Mouse (Mus musculus): ENCODE measurements around the gene Nod1. TPM values are rescaled to one million over a fixed set of nuclear protein-coding genes. Genes with fewer than 3 reads are reported as not detected.

Nod1 gene
- total RNA-seq, 1 experiment from 2014 or later: 9.2 TPM

DNA sequence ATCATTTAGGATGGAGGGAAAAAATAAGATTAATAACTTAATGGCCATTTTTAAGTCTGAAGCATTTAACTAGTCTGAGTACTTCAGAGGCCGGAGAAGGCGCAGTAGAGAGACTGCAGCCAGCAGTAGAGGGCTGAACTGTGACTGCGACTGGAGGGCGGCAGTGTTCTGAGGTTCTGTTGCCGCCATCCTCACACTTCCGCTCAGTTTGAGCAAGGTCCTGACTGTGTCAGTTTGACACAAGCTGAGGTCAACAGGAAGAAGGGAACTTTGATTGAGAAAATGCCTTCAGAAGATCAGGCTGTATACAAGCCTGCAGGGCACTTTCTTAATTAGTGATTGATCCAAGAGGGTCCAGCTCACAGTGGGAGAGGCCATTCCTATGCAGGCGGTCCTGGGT, 86.2 kb downstream of the Nod1 start:
- no peak for DNase-seq

GRCm38 (mm10) chr6:54883424-54883823, 89.0 kb downstream of the Nod1 start:
- no peak for DNase-seq

DNA sequence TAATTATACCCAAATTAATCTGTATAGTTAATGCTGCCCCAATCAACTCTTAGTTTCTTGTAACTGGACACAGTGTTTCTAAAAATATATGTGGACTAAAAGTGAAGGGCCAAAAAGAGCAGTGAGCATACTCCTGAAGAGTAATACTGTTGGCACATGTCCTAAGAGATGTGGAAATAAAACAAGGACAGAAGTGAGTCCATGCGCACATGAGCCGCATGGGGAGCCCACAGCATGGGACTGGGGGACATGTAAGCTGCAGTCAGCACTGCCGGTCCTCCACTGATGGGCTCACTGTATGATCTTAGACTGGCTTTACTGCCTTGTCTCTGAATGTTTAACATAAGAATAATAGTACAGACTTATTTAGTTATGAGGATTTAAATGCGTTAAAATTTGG, 92.3 kb downstream of the Nod1 start:
- peak; percentile 35 for DNase-seq

DNA sequence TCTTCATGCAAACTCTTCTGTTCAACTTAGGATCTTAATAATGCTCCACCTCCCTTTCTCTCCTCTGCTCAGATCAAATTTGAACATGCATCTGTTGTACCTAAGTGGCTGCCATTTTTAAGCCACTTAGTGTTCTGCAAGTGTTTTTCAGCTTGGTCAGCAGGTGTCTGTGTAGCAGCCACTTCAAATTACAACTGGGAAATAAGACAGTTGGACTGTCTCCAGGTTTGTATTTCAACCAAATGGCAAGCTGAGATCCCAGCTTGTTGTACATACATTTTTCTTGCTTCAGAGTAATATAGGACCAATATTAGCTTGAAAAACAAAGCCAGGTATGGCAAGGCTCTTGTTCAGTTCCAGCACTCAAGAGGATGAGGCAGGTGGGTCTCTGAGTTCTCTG, 93.9 kb downstream of the Nod1 start:
- no peak for DNase-seq

DNA sequence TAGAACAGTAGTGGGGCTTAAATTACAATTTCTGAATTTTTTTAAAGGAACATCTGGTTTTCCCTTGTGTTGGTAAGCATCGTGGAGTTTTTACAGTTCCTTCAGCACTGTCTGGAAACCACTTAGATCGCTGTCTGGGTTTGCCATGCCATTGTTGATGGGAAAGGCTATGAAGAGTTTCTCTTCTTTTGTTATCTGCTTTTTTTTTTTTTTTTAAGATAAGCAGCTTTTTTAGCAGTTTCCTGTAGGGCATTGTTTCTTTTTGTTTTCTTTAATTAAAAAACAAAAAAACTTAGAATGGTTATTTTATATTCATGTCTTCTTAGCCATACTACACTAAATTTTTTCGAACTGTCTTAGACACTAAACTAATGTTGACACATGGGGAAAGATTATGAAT, 94.8 kb downstream of the Nod1 start:
- DNase-seq: no peak

DNA sequence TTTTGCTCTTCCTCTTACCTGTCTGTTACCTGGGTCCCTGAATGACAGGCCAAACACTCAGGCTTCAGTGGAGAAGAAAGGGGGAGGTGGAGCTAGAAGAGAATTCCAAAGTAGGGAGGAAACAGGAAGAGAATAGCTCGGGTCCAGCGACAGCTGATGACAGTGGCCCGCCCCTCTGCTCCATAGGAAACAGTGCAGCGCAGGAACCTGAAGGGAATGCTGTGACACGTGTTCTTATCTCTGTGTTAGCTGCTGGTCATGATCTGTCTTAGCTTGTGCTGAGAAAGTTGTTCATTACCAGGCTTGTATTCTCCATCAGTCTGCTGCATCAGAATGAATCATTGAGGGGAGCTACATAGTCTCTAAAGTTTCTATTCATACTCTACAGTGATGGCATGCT, 95.6 kb downstream of the Nod1 start:
- DNase-seq: no peak

Other genes starting within 250 kb of the Nod1 start
- 28.3 and 30.0 TPM in 2 replicates for gene Znrf2, start 155.7 kb downstream of the Nod1 start, total RNA-seq (2021)
- 5.3 and 7.8 TPM in 2 replicates for gene Ggct, start 20.3 kb upstream of the Nod1 start, total RNA-seq (2021)
- 102 and 118 TPM in 2 replicates for gene Gars, start 65.4 kb upstream of the Nod1 start, total RNA-seq (2021)
- not detected in 2 replicates for gene Crhr2, start 160.4 kb upstream of the Nod1 start, total RNA-seq (2021)
- gene Inmt, start 202.4 kb upstream of the Nod1 start, total RNA-seq (2021): 13.3 and 25.6 TPM in 2 replicates
- gene Mindy4, start 230.8 kb upstream of the Nod1 start, total RNA-seq (2021): 5.4 and 5.8 TPM in 2 replicates